Mouse (Mus musculus) embryo, embryonic 11.5 days (tissue): ENCODE measurements around the gene Tmem94.

Source experiments
- DNase-seq: peaks from one replicate; pipeline ENCODE4 v3.0.0-alpha.2; 2012; ENCODE audit warnings: low read depth, low spot score

Tmem94 gene

DNA sequence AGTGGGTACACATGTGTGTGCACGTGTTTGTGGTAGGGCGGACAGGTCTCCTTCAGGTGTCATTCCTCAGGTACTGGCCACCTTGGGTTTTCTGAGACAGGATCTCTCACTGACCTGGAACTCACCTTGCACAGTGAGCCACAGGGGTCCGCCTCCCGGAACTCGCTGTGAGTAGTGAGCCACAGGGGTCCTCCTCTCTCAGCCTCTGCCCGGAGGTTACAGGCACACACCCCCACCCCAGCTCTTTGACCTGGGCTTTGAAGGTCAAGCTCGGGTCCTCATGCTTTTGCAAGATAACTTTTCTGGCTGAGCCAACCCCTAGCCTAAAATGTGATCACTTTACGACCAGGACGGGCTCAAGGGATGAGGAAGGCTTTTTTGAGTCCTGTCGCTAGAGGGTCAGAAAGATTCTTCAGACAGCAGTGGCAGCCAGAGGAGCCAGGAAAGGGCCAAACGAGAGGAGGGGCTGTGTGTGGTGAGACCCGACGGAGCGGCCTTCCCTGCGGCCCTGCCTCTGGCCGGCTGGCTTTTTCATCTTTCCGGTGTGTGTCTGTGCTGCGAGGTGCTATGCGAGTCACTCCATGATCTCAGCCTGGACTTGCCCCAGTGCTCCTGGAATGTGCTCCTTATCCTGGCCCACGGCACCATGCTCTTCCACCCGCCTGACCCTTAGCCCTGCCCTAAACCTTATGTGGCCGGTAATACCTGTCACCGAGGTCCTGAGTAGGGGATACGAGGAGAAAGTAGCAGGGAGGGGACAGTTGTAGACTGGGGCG, 65.5 kb downstream of the Tmem94 start:
- DNase-seq: no peak

DNA sequence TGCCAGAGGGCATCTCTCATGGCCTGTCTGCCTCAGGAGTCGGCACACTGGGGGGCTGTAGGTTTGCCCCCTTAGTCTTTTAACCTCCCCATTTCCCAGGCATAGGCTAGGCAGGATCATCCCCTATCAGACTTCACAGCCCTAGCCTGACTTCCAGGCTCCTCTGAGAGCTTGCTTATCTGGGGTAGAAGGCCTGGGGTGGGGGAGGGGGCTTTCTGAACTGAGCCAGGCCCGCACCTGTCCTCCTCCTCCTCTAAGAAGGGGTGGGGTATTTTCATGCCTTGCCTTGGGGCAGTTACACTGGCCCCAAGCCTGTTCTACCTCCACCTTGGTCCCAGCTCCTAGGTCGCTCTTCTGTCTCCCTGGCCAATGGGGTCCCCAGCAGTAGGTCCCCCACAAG, 66.3 kb downstream of the Tmem94 start:
- no peak for DNase-seq

DNA sequence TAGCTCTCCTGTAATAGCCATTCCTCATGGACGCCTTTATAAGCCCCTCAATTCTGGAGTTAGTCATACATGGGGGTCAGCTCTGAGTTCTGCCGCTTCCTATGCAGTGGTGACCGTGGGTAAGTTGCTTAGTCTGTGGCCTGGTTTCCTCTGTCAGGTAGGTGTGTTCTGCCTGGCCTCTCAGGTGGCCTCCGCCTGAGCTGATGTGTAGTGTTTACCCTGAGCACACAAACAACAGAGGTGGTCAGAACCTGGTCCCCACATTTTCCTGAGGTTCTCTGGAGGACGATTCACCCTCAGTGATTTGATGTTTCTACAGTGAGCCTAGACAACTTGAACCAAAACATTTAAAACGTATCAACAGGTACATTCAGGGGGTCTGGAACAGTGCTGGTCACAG, 66.8 kb downstream of the Tmem94 start:
- no peak for DNase-seq

DNA sequence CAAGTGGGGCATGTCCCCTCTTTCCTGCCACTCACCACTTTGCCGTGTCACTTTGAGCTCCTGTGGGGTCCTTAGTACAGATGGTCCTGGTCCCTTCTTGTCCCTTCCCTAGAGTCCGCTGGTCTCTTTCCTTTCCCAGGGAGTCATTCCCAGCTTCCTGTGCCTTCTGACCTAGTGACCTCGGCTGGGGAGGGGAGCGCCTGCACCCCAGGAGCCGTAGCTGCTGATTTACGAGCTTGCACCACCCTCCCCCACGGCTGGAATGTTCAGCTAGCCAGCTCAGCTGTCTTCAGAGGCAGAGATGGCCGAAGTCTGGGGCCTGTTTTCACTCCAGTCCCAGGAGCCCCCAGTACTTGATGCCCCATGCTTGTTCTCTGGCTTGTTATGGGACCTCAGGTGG, 67.3 kb downstream of the Tmem94 start:
- no peak for DNase-seq

DNA sequence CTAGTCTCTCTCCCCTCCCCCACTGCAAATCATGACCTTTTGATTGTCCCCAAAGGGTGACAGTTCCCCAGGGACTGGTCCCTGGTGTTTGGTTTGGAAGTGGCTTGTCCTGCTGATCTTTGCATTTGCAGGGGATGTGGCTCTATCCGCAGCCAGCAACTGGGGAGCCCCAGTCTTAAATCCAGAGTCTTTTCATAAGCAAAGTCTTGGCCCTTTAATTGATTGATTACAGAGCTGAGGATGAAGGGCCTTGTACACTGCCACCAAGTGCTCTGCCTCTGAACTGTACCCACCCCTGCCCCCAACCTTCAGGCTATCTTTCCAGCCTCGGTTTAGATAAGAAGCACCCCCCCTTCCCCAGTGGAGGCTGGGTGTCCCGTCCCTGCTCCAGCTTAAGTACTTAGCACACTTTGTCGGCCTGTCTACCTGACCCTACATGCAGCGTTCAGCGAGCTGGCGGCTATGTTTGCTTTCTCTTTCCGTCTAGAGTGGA, 67.8 kb downstream of the Tmem94 start:
- no peak for DNase-seq

DNA sequence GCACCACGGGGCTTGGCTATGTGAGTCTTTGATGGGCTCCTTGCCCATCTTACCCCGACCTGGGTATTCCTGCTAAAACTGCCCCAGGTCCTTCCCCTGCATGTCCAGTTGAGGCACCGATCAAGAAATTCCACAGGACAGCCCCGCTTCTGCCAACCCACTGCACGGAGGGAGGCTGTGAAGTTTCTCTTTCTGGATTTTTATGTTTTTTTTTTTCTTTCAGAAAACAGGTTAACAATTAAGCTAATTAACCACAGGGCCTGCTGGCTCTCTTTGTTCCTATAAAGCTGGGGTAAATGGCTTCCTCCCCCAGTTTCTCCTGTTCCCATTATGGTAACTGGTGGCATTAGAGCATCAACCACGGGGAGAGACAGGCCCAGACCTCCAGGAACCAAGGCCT, 68.8 kb downstream of the Tmem94 start:
- no peak for DNase-seq

DNA sequence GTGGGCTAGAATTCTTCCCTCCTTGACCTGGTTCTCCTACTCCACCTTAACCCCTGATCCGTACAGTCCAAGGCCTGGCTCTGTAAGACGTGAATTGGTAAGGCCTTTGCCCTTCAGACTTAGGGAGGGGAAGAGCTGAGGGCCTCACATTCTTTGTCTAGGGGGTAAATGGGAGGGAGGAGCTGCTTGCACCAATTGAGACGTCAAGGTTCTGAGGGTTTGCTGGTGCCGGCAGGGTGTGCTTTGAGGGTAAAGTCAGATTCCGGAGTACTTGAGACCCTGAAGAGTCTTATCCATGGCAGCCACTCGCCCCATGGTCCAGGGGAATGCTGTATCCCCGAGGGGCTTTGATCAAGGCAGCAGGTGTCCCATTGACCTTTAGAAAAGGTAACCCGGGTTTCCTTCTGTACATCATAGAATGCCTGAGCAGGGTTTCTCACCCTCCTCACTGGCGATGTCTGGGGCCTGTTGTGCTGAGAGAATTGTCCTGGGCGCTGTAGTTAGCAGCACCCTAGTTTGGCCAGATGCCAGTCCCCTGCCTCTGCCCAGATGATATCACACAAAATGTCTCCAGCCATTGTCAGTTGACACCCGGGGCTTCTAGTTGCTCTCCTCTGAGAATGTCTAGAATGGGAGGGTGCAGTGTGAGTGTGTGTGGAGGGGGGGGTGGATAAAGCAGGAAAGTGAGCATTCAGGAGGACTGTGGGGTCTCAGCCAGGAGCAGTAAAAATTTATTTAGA, 71.6 kb downstream of the Tmem94 start:
- no peak for DNase-seq

DNA sequence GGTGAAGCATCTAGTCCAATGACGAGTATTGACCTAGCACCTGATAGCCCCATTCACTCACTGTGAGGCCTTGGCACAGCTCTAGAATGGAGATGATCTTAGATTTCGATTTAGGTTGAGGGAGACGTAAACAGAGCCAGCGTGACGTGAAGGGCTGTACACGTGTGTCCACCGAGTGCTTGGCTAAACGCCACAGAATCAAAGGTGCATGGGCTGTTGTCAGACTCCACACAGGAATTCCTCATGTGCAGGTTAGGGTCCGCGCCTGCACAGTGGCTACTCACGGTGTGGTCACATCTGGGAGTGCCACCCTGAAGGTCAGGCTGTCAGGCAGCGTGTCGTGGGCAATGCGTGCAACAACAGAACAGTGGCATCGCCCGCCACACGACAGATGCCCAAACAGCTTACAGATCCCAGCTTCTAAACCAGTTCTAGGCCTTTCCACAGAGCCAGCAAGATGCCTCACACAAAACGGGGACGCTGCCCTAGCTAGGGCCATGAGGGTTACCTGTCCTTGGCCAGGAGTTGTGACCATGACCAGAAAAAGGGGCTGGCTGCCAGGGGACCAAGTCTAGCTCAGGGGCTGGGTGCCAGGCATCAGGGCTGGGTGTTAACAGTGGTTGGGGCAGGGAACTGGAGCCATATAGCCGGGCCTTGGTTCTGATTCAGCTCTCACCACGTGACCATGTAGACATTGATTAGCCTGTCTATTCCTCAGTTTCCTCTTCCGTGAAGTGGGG, 72.5 kb downstream of the Tmem94 start:
- no peak for DNase-seq

DNA sequence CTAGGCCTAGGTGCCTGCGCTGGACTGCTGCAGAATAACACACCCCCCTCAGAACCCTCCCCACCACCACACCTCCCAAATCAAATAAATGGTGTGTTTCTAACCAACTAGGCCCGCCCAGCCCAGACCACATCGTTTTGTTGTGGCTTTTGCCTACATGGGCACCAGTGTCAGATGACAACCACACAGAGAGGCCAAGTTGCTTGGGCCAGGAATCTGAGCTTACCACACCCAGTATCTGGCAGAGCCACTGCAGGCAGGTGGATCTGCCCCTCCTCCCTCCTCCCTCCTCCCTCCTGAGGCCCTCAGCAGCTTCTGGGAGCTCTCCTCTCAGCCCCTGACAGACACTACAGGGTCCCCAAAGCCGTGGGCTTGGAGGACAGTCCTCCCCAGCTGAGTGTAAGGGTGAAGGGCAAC, 73.7 kb downstream of the Tmem94 start:
- DNase-seq: no peak

DNA sequence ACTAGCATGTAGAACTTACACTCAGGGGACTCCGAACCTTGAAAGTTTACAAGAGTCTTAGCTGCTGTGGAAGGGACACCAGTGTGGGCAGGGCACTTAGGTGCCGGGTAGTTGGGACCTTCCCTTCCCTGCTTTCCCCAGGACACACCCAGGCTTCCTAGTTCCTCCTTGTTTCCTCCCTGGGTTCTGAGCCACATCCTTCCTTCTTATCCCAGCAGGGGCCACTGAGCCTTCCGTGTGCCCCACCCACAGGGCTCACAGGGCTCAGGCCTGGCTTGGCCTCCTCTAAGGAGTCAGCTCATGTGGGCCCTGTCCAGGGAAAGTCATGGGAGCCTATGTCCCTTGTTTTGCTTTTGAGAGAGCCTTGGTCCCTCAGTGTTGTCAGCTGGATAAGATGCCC, 74.5 kb downstream of the Tmem94 start:
- DNase-seq: no peak

DNA sequence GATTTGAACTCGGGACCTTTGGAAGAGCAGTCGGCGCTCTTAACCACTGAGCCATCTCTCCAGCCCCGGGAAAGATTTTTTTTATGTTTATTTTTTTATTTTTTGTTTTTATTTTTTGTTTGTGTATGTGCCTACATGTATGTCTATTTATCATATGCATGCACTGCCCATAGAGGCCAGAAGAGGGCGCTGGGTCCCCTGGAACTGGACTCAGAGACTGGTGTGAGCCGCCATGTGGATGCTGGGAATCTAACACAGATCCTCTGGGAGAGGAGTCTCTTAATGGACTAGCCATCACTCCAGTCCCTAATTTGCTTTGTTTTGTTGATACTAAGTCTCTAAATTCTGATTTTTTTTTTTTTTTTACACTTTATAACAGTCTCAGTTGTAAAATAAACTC, 75.8 kb downstream of the Tmem94 start:
- DNase-seq: no peak

DNA sequence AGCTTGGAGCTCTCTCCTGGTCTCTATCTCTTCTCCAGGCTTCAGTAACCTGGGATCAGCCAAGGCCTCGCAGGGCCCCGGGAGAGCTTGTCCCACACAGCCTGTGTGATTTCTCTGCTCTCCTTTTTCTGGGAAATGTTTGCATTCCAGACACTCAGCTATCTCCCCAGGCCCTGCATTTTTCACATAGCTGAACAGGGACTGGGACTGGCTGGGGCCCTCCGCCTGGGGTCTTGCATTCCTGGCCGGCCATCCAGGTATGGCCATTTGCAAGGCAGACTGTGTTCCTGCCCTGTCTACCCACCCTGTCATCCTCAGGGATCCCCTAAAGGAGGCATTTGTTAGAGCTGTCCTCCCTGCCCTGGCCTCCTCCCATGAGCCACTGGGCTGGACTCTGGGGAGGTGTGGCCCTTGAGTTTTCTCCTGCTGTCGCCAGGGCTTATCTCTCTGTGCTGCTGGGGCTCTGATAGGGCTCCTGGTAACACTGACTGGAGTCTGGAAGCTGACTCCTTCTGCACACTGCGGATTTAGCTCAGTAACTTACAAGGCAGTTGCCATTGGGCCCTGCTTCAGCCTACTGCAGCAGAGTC, 76.8 kb downstream of the Tmem94 start:
- no peak for DNase-seq

DNA sequence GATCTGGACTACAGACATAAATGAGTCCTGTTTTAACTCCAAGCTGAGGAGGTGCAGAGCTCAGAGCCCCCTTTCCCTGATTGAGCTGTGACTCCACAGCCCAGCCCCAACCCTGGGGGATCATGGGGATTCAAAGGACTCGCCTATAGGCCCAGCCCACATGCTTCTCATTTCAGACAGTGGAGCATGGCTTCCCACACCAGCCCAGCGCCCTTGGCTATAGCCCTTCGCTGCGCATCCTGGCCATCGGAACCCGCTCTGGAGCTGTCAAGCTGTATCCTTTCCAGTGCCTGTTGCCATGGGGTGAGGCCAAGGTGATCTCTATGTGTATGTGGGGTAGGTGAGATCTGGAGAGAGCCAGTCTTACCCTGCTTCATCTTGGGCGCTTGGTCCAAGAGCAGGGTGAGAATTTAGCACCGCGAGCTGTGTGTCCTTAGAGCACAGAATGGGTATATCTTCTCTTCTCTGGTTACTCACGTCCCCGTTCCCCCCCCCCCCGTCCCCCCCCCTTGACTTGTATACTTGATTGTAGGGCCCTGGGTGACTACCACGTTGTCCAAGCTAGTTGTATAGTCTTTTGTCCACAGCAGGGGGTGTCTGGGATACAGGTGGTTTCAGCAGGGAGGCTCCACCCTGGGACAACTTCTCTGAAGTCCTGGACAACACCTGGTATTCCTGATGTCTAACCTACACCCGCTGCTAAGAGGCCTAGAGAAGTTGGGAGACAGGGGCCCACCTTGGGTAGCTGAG, 78.1 kb downstream of the Tmem94 start:
- DNase-seq: no peak

DNA sequence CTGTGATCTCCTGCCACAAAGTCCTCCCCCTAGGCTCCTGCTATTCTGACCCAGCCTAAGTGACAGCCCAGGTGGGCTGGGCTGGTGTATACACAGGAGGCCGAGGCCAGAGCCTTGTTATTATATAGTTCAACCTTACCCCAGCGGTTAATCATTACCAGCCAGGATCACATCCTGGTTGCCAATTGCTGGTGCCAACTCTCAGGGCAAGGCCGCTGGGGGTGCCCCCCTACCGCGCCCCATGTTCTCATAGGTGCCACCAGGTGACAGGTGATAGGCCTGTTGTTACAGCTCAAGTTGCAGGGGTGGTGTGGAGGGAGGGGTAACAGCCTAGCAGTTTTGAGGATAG, 78.6 kb downstream of the Tmem94 start:
- no peak for DNase-seq

DNA sequence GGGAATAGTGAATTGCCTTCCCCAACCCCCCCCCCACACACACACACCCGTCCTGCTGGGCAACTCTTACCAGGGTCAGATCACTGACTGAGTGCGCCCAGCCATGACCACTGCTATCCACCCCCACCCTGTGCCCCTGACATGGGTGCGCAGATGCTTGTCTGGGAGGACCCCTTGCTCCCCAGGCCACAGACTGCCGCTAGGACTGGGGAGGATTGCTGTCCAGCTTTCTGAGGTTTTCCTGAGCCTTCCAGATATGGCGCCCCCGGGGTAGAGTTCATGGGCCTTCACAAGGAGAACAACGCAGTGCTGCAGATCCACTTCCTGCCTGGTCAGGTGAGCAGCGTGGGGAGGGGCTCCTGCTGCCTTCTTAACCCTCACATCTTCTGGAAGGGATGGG, 79.0 kb downstream of the Tmem94 start:
- no peak for DNase-seq

DNA sequence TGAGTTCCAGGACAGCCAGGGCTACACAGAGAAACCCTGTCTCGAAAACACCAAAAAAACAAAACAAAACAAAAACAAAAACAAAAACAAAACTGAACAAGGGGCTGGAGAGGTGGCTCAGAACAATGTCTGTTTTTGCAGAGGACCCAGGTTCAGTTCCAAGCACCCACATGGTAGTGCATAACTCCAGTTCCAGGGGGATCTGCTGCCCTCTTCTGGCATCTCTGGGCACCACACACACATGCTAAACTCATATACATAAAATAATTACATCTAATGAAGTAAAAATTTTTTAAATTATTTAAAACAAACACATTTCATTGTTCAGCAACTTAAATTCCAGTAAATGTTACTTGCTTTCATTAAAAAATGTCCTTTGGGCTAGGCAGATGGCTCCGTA, 80.6 kb downstream of the Tmem94 start:
- DNase-seq: no peak
